Mouse (Mus musculus) left cerebral cortex, postnatal 36 days (tissue): ENCODE data around the gene Rai14. TPM values are rescaled to one million over a fixed set of nuclear protein-coding genes. Genes with fewer than 3 reads are reported as not detected.

Experiments used
- DNase-seq, 2 experiments: peaks; one replicate each; pipeline ENCODE4 v3.0.0; 2021 to 2022; ENCODE audit warnings: low spot score in 2 of 2, mixed read lengths in 1 of 2
- intact Hi-C: fragments of 180-260 bp; cut with DNase I; formaldehyde crosslinking; loops from one replicate; pipeline ENCODE4 v1.15.1; 2025
- total RNA-seq, 2 experiments: library from RNA; stranded (reverse); gene quantifications; 2 replicates each; pipeline ENCODE4 v1.2.3; 2021

Rai14 gene
- 1 to 10 TPM; 8.0 to 10.0 TPM for total RNA-seq

DNA sequence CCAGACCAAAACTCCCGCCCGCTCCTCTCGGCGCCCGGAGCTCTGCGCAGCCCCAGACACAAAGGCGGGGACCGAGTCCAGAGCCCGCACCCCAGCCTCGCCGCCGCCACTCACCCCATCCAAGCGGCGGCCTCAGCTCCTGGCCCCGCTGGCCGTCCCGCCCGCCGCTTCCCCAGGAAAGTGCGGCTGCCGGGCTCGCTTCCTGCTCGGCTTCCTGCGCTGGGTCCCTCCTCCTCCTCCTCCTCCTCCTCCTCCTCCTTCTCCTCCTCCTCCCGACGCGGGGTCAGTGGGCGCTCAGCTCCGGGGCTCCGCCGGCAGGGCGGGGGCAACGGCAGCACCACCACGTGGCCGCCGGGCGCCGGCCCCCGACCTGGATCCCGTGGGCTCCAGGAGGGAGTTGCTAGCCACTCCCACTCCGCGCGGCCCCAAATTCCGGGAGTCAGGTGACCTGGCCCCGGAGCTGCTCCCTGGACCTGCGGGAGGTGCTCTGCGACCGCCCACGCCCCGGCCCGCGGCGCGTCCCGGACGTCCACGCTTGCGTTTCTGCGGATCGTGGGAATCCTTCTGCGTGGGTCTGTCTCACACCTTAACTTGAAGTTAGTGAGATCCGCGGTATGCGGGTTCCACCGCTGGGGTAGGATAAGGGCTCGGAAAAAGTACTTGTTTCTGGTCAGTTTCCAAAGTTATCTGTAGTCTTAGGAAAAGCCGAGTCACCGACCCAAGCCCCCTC is at the start of gene Rai14:
TSS of gene Rai14 (minus strand) at position 216 of the 730 bp plus-strand sequence.
- peak; percentile 45 to 50 for DNase-seq
- intact Hi-C loops, result loop anchor here (10.0 kb wide), 1 partner anchor 210 kb away; no protein-coding TSS in a partner anchor

DNA sequence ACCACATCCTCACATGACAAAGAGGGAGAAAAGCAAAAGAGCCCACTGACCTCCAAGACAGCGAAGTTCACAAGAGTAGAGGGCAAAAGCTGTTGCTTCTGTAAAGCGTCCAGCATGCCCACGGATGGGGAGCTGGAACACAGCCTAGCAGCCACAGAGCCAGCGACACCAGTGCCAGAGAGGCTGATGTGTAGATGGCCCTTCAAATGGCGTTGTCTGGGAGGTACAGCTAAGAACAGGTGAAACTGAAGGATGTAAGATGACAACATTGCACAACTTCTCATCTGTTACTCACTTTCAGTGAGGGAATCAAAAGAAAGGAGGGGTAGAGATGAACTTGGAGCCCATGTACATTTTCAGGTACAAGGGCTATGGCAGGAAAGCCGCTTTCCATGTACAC is 47.0 kb upstream of the Rai14 start:
- DNase-seq, result no peak
- intact Hi-C loops, result no loop called here

DNA sequence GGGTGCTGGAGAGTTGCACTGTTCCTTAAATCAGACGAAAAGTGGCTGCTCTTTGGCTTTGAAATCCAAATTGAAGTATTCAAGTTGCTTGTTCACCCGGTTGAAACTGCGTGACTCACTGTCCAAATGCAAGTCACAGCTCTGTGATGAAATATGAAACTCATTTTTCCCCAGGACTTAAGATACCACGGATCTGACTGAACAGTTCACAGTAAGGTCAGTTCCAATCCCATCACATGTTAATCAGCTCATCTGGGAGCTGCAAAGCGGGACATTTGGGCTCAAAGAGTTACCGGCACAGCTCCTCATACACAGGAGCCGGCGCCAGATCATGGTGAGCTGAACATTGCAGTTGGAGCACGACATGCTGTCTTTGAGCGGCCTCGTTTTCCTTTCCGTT is 45.6 kb upstream of the Rai14 start:
- intact Hi-C loops, result no loop called here
- DNase-seq, result no peak

DNA sequence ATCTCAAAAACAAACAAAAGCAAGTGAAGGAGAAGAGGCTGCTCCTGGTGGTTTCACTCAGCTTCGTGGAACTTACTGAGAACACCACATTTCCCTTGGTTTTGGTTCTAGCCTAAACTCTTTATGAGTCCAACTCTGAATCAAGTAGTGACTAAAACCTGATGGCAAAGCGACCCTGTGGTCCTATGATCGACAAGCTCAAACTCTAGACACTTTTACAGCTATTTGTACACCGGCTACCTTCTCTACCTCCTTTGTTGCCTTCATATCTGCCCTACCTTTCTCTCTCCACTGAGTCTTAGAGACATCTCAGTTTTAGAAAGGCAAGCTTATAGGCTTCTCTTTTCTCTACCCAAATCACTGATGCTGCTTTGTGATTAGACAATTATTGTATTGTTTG is 45.0 kb upstream of the Rai14 start:
- no peak for DNase-seq
- intact Hi-C loops, result loop anchor here (5.0 kb wide), 1 partner anchor 58 kb away; no protein-coding TSS in a partner anchor

DNA sequence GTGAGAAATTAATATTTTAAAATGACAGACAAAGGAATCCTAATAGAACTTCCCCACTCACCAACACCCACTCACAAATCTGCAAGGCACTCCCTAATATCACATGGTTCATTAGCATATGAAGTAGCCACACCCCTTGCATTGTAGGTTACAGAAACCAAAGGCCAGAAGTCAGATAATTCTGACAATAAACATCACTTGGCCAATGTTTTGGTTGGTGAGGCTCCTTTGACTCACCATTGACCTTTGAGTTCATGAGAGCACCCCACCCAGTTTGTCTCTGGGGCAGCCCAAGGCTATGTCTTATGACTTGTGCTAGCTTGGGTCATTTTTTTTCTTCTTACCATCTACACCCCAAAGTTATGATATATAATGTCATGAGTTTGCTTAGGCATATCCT is 44.4 kb upstream of the Rai14 start:
- no peak for DNase-seq
- intact Hi-C loops, result loop anchor here (5.0 kb wide), 1 partner anchor 58 kb away; no protein-coding TSS in a partner anchor

DNA sequence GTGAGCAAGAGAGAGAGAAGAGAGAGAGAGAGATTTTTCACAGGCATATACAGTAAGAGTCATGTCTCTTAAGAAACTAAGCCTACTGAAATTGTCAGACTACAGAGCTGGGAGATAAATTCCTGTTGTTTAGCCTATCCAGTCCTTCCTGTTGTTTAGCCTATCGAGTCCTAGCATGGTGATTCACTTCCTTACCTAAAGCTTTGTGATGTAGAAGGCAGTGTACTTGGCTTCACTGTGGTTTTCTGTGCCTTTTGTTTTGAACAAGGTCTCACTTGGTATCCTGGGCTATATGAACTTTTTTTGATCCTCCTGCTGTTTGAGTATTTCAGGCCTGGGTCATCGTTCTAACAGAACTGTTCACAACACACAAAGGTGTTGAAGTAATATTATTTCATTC is 36.7 kb upstream of the Rai14 start:
- DNase-seq, result no peak
- intact Hi-C loops, result loop anchor here (2.0 kb wide), 1 partner anchor 90 kb away; no protein-coding TSS in a partner anchor

DNA sequence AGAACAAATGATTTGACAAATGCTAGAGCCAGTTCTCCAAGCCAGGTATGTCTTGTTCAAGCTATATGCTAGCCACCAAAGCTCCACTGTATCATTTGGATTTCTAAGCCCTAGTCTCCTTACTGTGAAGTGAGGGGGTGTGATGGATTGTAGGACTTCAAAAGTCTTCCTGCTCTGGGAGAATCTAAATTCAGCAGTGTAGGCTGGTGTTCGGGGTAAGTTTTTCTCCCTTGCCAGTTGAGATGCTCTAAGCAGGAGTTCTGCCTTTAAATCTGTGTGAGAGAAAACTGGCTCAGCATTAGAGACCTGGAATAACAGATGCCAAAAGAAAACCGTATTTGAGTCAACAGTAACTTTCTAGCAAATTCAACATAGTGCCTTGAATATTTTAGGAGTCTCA is 35.9 kb upstream of the Rai14 start:
- intact Hi-C loops, result loop anchor here (2.0 kb wide), 1 partner anchor 90 kb away; no protein-coding TSS in a partner anchor
- DNase-seq, result peak; percentile 8

DNA sequence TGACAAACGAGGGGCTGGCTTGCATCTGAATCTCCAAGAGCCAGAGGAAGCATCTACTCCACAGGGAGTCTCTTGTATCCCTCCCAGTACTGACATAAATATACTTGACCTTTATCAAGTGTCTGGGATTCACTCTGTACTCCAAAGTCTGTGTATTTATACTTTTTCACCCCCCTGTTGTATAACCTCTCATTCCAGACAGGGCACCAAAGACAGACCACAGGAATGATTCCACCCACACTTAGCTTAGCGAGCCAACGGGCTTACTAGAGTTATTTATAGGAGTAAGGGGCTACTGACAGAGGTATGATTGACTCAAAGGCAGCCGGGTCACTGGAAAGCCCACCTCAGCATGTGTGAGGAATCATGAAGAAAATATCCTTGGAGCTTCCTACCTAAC is 35.3 kb upstream of the Rai14 start:
- intact Hi-C loops, result loop anchor here (2.0 kb wide), 1 partner anchor 91 kb away; no protein-coding TSS in a partner anchor
- no peak for DNase-seq

DNA sequence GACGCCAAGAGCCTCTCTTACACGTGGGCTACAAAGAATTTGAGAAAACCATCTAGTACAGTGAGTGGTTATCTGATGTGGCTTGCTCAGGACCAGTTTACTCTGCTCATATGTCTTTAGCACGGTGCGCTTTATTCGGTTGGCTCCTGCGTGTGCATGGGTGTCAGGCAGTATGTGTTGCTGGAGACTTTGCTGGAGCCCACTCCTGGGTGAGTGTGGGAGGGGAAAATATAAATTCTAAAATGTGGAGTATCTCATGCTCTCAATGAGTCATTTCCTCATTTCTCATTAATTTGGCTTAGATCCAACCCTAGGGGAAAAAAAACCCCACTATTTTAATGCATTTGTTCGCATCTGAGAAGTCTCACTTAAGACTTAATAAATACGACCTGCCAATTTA is 33.2 kb upstream of the Rai14 start:
- peak; percentile 11 to 17 for DNase-seq

DNA sequence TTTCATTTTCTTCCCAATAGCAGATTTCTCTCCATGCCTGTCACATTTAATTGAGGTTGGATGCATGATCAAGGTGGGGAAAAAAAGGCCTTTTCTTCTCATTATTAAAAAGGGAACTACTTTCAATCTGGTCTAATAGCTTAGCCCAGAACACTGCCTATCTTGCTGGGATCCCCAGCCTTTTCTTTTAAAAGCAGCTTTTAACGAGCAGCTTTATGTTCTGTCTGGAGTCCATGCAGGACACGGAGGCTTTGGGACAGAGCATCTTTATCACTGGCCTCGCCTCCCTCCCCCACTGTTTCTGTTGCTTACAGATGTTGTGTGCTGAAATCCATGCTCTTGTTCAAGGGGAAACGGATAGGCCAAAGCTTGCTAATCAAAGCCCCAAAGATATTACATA is 32.8 kb upstream of the Rai14 start:
- intact Hi-C loops, result no loop called here

More for the DNA sequence above, 33.2 kb upstream of the Rai14 start:
- intact Hi-C loops, result no loop called here

DNA sequence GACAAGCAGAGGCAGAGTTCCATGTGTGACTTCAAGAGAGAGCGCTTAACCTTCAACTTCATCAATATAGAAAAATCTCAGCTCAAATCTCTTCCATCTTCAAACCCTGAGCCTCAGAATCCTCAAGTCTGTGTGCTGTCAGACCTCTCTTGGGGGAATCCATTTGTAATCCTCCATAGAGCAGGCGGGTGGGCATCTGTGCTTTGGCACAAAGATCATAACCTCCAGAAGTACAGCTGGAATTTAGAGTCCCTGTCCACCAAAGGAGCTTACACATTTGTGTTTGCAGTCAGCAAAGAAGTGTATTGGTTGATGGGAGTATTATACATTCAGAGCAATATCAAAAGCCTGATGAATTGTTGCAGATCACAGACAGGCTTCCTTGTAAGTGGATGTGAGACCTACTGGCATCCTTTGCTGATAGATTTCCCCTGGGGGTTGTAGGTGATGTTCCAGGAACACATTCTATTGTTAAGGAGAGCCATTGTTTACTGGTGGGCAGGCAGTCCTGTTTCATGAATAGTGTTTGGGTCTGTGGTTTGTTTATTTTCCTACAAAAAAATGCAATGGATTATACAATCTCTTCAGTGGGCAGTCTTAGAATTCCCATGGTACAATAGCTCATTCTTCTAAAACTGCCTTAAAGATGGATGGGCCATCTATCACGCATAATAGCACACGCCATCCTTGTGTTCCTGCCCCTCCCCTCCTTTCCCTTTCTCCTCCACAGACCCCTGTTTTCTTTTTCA is 32.1 kb upstream of the Rai14 start:
- no peak for DNase-seq
- intact Hi-C loops, result no loop called here

More for the DNA sequence above, 32.8 kb upstream of the Rai14 start:
- DNase-seq, result peak; percentile 6 to 7

DNA sequence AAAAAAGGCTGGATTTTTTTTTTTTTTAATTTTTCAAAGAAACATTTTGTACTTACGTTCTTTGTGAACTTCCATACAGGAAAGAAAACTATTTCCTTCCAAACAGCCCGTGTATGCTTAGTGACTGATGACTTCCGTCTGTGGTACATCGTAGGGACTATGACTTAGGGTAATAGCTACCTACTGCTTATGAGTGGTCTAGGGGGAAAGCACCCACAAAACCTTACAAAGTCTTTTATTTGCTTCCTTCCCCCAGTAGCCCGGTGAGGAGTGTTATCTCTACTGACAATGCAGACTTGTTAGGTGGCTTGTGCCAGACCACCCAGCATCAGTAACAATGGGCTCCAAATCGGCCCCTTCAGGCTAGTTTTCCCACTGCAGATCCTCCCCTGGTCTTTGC is 28.0 kb upstream of the Rai14 start:
- no peak for DNase-seq
- intact Hi-C loops, result no loop called here

DNA sequence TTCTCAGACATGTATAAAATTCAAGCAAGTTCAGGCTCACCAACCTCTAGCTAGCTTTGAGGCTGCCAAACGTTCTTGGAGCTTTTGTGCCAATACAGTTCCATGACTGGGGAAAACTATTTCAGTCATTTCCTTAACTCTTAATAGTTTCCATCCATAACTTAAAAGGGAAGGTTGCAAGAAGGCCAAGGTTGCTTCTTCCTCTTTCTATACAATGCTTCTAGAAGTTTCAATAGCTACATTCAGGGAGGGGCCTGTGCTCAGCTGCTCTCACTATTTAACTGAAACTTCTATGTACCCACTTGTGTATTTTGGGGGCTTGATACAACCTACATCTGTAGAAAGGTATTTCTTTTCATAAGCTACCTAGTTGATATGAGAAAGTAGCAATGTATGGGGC is 24.9 kb upstream of the Rai14 start:
- intact Hi-C loops, result no loop called here
- DNase-seq, result no peak

DNA sequence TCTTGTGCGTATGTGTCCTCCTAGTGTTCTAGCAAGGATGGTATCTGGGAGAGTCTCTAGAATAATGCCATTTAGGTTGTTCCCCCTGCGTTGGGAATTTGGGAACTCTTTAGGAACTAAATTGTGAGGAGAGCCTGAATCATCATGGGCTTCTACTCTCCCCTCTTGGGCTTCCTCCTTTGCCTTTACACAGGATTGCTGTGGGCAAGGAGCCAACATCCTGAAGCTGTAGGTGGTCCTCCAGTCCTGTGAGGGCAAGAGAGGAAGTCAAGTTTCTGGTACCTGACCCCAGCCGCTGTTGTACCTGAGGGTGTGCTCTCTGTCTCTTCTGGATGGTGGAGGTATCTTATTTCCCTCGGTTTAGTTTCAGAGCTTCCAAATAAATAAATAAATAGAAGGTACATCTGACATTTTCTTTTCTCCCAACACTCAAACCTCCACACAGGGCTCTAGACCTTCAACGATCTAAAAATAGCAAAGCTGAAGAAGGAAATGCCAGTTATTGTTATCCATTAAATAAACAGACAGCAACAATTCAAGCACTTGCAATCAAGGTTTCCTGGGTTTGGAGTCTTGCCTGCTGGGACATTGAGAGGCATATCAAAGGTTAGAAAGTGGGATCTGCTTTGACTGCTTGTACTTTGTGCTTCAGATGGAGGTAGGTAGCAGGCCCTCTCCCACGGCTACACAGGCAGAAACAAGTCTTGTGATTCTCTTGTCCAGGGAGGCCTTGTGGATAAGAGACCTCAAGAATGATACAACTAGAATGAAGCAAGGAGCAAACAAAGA is 24.1 kb upstream of the Rai14 start:
- intact Hi-C loops, result no loop called here
- no peak for DNase-seq

DNA sequence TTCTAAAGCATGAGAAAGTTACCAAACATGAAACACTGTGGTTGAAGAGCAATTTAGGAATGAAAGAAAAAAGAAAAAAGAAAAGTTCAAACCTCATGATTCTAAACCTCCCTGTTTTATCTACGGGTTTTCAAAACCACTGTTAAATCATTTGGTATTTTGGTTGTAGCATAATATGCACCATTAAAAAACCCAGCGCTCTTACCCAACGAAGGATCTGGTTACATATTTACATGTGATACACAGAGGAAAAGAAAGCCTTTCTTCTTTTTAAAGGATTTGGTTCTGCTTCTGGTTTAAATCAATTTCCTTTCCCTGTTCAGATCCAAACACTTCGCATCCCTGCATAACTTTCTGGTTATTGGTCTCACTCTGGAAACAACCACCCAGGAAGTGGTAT is 21.5 kb upstream of the Rai14 start:
- intact Hi-C loops, result no loop called here
- DNase-seq, result no peak

DNA sequence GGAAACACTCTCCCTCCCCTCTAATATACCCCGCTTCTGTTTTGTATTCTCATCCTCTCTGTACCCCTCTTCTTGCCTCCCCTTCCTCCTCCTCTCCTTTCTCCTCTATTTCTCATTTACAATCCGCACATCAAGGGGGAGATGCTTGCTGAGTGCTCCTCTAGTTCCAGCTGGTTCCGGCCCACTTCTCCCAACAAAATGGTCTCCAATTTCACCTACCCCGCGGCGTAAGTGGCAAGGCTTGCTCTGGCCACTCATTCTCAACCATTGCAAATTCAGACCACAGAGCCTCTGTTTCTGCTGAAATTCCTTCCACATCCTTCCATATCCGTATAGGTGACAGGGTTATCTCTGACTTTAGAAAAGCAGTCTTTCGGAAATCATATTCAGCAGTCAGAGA is 20.8 kb upstream of the Rai14 start:
- intact Hi-C loops, result no loop called here
- no peak for DNase-seq

DNA sequence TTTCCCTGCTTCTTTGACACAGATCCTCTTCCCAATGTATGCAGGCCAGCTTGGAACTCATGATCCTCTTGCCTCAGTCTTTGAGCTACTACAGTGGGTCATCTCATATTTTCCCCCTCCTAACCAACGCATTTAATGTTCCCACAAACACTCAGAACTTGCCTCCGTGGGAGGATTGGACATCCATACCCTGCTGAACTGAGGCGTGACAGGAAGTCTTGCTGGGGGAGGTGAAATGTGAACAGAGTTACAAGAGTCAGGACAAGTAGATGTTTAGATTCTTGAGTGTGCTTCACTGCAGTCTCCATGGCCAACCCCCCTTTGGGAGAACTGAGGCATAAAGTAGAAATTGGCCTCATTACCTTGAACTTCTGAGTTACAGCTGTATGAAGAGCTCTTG is 17.0 kb upstream of the Rai14 start:
- DNase-seq, result no peak
- intact Hi-C loops, result no loop called here

DNA sequence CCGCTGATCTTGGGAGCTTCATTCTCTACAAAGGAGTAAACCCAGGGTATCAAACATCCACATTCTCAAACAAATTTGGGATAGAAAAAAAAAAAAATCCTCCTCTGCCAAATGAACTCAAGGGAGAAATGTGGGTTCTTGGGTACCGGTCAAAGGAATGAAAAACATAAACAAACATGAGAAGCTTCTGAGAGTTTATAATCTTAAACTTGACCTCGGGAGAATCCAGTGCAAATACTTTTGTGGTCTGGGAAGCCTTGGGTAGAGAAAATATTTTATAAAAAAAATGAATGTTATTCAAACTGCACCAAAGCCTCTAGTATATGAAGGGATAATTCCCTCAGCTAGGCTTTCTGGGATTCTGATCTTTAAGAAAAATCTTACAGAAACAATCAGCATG is 11.8 kb upstream of the Rai14 start:
- DNase-seq, result no peak
- intact Hi-C loops, result no loop called here

DNA sequence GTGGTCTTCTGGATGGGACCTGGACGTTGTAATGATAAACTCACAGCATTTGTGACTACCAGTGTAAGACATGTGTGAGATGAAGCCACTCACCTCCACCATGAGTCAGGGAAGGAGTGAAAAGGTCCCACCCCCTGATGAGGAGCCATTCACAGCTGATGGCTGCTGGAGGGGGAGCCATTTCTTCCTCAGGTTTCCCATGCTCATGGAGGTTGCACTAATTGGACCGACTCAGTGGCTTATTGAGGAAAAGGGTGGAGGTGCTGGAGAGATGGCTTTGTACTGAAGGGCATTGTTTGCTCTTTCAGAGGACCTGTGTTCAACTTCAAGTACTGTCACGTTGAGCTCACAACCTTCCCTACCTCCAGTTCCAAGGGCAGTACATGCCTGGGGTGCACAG is 10.4 kb upstream of the Rai14 start:
- intact Hi-C loops, result no loop called here
- DNase-seq, result no peak

DNA sequence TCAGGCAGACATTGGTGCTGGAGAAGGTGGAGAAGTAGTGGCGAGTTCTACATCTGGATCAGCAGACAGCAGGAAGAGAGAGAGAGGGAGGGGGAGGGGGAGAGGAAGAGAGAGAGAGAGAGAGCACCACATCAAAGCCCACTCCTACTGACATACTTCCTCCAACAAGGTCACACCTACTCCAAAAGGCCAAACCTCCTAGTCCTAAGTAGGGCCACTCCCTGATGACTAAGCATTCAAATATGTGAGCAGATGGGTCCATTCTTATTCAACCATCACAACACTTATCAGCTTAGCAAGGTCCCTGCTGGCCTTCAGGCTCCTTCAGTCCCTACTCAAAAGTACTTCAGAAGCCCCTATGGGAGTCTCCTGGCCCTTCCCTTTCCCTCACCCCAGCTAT is 9.1 kb upstream of the Rai14 start:
- no peak for DNase-seq

More for the DNA sequence above, 9.1 kb upstream of the Rai14 start:
- intact Hi-C loops, result no loop called here
